8 mouse cellular contexts compared by ENCODE assay signal in genomic region chr10:80016511-80016910, GRCm38 (mm10). TPM values are rescaled to one million over a fixed set of nuclear protein-coding genes. Genes with fewer than 3 reads are reported as not detected.
DNase-seq lines count a peak whose midpoint lies in the region; ATAC-seq and TF ChIP-seq lines count a peak whose summit lies in the region.

Gene Arhgap45, plus strand, starts transcription at chr10:80016653.

- no peak within 1 kb of the TSS for H3K9ac ChIP-seq in intestine, postnatal 0 days (ENCODE audit: low read depth, low read length)

- H3K9me3 ChIP-seq in intestine, postnatal 0 days (ENCODE audit: control insufficient read depth): no peaks in the 10 kb centered on the region

- H3K27me3 ChIP-seq in intestine, postnatal 0 days (replicated peaks; ENCODE audit: control insufficient read depth, insufficient read depth, low read length): peaks cover 13% of the 10 kb centered on the region; the same call in 1 of the 2 replicates

- H3K4me3 ChIP-seq in intestine, postnatal 0 days (ENCODE audit: low read depth, low read length): peak within 1 kb of the TSS; percentile 12; the same call in 1 of the 2 replicates

- DNase-seq in B cell, adult 2 months: peak; percentile 79 to 85
- DNase-seq in MEL-GATA-1-ER (ENCODE audit: extremely low read depth, low read depth): peak; percentile 84
- DNase-seq in right cerebral cortex, postnatal 14 days: no peak
- no peak for DNase-seq in cerebellum, adult 11 months
- no peak for DNase-seq in testis, postnatal 14 days (ENCODE audit: low spot score)
- no peak for DNase-seq in cerebellum, adult 11-12 months

- H3K36me3 ChIP-seq in intestine, postnatal 0 days (ENCODE audit: control insufficient read depth, insufficient read depth): peaks cover 13% of the 10 kb centered on the region; the same call in 1 of the 2 replicates

- TF ChIP-seq CTCF in intestine, postnatal 0 days (IDR thresholded peaks at IDR 0.05; ENCODE audit: low read depth): no peak

- no peaks in the 10 kb centered on the region for H3K4me1 ChIP-seq in intestine, postnatal 0 days (replicated peaks; ENCODE audit: control insufficient read depth, insufficient read depth, low read length)

- H3K27ac ChIP-seq in intestine, postnatal 0 days (ENCODE audit: low read depth, low read length): no peak within 1 kb of the TSS

- H3K4me2 ChIP-seq in intestine, postnatal 0 days (replicated peaks; ENCODE audit: low read depth): no peak within 1 kb of the TSS

- 76% methylated on average over 11 of the region's 11 CpGs for WGBS in intestine, postnatal 0 days

- ATAC-seq in intestine, postnatal 0 days: no peak
- peak; percentile 80 for ATAC-seq in megakaryocyte progenitor cell, adult 5-6 weeks (replicated peaks; ENCODE audit: poor library complexity)

RNA-seq across cellular contexts. Expression of gene Arhgap45, which starts in this region (rescaled TPM):
- polyA plus RNA-seq in intestine, postnatal 0 days (2015; fragmentation: Nextera tagmentation; extraction: Ambion mirVana): 1.2 and 1.3 TPM in 2 replicates
- total RNA-seq in megakaryocyte progenitor cell, adult 5-6 weeks (2015): 64.1 and 69.0 TPM in 2 replicates
- 112 and 121 TPM in 2 replicates for total RNA-seq in megakaryocyte progenitor cell, adult 5-6 weeks (2017)

Comparison
In these comparisons a context has a peak if more than half of its experiments do, and no peak if none do; other contexts are left out.
1. DNase-seq: peak in B cell, adult 2 months (2 of 2) and MEL-GATA-1-ER (single experiment); none in right cerebral cortex, postnatal 14 days (single experiment), cerebellum, adult 11 months (single experiment), testis, postnatal 14 days (single experiment) and cerebellum, adult 11-12 months (single experiment).